Mouse (Mus musculus): Measurements from ENCODE around the gene Il27ra.
"Not testable (repeated sequence)": the region's sequence is repeated elsewhere in the genome, so short reads cannot be mapped to it uniquely, and the experiment has no call there.

The Il27ra gene

DNA sequence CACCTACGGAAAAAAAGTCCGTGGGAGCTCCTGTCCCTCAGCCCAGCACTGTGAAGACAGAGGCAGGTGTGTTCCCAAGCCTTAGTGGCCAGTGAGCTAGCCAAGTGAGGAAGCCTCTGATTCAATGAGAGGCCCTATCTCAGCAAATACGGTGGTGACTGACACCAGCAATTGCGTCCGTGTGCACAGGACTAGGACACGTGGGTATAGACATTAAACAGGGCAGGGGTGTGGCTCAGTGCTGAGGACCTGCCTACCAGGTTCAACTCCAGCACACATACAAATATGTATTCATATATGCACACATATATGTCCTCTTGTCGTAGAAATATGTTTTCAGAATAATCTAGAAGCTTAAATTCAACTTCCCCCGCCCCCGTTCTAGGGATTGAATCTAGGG is 22.7 kb downstream of the Il27ra start:
- DNase-seq (ENCODE audit: low read depth, low spot score): no peak

GRCm38 (mm10) chr8:84015833-84016232 is 26.6 kb downstream of the Il27ra start:
- no peak for DNase-seq (ENCODE audit: low read depth, low spot score)

DNA sequence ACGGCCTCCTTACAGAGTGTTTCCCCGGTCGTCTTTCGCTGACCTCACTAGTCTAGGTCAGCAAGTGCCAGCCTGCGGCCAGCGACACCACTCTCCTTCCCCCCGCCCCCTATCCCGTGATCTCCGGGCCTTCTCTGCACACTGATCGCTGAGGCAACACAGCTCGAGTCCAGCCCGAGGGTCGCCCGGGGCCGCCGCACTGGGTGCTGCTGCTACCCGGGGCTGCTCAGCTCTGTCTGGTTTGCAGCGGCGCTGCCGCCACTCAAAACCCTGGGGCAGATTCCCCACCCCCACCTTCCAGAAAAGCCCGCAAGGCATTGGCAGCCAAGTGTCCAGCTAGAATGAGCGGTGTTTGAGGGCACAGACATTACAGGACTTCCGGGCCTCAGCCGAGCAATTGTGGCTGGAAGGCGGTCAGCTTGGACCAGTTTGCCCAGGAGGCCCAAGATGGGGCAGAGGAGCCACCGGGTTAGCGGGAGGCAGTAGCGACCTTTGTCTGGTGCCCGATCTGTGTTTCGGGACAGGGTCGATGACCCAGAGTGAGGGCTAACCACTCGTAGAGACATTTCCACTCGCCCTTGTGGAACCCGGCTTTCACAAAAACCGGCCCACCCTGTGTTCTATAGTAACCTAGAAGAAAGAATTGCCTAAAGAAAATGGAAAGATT is 29.8 kb downstream of the Il27ra start:
- no peak for DNase-seq (ENCODE audit: low read depth, low spot score)

DNA sequence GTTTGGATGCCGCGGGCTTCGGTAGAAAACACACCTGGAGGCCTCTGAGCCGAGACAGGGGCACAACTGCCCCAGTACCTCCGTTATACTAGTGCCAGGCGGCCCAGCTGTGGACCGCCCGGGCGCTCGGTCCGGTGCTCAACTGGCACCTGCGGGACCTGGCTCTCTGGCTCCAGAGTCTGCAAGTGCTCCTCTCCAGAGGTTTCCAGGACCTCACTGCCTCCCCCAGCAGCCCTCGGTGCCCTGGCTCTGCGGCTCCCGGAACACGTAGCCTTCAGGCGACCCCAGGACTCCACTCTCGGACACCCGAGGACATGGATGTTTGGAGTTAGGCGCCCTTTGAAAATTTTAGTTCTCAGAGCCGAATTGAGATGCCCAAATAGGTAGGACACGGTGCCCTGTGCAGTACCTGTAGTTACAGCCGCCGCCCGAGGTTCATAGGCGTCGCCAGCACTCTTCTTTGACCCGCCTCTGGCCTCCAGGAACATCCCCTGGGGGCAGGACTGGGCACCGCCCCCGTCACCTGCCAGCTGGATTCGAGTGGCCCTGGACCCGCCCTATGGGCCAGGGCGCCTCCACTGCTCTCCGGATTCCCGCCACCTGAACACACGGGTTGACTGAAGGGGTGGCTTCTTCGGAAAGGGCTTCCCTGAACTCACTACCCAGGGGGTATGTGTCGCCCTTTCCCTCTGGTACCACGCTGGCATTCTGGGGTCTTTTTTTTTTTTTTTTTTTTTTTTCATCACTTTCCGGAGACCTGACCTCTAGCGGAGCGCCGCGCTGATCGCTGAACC is 30.5 kb downstream of the Il27ra start, which contains the start of gene 2210011C24Rik:
TSS of gene 2210011C24Rik (minus strand) at position 467 of the 794 bp plus-strand sequence.
- DNase-seq (ENCODE audit: low read depth, low spot score): peak; percentile 67

GRCm38 (mm10) chr8:84010625-84011611 is 31.5 kb downstream of the Il27ra start:
- DNase-seq (ENCODE audit: low read depth, low spot score): peak; percentile 82

GRCm38 (mm10) chr8:84009876-84010275 is 32.5 kb downstream of the Il27ra start:
- peak; percentile 79 for DNase-seq (ENCODE audit: low read depth, low spot score)

- DNase-seq (ENCODE audit: low read depth, low spot score): no peak
Observed at GRCm38 (mm10) chr8:84008362-84008761, 34.0 kb downstream of the Il27ra start.

DNA sequence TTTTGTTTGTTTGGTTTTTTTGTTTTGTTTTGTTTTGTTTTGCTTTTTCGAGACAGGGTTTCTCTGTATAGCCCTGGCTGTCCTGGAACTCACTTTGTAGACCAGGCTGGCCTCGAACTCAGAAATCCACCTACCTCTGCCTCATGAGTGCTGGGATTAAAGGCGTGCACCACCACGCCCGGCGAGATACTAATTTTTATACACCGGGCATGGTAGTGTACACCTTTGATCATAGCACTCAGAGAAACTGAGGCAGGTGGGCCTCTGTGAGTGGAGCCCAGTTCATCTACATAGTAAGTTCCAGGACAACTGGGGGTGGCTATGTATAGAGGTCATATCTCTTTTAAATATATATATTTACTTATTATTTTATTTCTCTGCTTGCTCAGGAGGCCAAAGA is 36.9 kb downstream of the Il27ra start:
- DNase-seq (ENCODE audit: low read depth, low spot score): not testable (repeated sequence)

DNA sequence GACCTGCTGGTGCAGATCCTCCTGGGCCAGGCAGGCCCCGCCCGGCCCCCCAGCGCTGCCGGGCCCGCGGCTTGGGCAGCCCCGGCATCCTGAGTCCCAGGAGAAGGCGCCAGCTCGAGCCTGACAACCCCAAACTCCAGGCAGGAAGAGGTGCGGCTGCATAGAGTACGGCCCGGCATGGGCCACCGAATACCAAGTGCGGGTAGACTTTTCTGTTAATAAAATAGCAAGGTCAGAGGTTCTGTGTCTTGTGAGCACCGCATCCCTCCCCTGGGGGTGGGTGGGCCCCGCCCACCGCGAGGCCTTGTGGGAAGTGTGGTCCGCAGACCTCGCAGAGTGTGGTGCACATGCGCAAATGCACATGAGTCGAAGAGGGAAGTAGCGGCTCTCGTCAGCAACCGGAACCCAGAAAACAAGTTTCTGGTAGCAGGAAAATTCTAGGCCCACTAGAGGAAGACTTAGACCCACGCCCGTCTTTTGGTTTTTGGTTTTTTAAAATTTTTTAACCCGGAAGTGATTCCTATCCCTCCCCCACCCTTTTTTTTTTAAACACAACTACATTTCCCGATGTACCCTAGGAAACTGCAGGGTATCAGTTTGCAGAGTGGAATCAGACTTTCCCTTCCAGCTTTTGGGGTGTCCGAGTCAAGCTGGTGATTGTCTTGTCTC is 37.7 kb downstream of the Il27ra start:
- DNase-seq (ENCODE audit: low read depth, low spot score): peak; percentile 98

- no peak for DNase-seq (ENCODE audit: low read depth, low spot score)
Observed at GRCm38 (mm10) chr8:84003612-84004246, 38.7 kb downstream of the Il27ra start.

GRCm38 (mm10) chr8:84002957-84003611 is 39.3 kb downstream of the Il27ra start:
- no peak for DNase-seq (ENCODE audit: low read depth, low spot score)

DNA sequence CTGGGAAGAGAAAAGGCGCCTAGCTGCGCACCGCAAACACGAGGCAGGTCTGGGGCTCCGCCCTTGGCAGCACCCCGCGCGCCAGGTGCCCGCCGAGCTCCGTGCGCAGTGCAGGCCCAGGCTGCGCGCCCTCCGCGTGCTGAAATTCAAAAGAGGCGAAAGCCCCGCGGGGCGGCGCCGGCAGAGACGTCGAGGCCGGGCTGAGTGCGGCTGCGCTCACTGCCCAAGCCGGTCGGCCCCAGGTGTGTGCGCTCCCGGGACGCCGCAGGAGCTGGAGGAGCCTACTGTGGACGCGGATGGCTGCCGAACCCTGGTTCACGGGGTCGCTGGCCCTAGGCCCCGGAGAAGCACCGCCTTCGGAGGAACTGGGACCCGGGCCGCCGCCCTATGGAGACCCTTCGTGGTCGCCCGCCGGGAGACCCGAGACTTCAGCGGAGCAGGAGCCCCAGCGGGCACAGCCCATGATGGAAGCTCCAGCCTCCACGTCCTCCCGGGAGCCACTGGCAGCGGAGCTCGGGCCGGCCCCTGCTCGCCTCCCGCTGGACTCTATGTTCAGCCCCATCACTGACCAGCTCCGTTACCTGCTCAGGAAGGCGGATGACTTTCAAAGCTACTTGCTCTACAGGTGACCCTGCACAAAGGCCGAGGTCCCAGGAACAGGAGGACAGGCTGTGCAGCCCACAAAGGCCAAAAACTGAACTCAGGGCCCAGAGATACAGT is 40.9 kb downstream of the Il27ra start, which contains the start of gene 1700067K01Rik:
TSS of gene 1700067K01Rik (plus strand) at position 222 of the 720 bp plus-strand sequence.
- DNase-seq (ENCODE audit: low read depth, low spot score): no peak

- no peak for DNase-seq (ENCODE audit: low read depth, low spot score)
Observed at GRCm38 (mm10) chr8:83999825-84000224, 42.6 kb downstream of the Il27ra start.

- DNase-seq (ENCODE audit: low read depth, low spot score): no peak
Observed at GRCm38 (mm10) chr8:83999057-83999705, 43.2 kb downstream of the Il27ra start.

DNA sequence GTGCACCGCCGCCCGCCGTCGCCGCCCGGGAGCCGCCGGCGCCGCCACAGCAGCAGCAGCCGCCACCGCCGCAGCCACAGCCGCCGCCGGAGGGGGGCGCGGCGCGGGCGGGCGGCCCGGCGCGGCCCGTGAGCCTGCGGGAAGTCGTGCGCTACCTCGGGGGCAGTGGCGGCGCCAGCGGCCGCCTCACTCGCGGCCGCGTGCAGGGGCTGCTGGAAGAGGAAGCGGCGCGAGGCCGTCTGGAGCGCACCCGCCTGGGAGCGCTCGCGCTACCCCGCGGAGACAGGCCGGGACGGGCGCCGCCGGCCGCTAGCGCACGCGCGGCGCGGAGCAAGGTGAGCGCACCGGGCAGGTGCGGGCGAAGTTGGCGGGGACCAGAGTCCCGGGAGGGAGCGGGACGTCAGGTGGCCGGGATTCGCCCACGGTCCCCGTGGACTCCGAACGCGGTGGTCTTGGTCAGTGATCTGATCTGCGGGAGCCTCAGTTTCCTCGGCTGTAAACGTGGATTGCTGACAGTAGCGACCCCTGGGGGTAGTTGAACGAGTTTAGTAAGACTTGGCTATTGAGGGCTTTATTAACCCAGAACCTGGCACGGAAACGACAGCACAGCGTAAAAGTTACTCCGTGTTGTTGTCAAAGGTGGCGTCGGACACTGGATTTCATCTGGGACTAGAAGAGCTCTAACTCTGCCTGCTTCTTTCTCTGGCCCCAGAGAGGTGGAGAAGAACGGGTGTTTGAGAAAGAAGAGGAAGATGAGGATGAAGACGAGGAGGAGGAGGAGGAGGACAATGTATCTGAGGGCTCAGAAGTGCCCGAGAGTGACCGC is 43.9 kb downstream of the Il27ra start:
- peak; percentile 84 for DNase-seq (ENCODE audit: low read depth, low spot score)

- peak; percentile 72 for DNase-seq (ENCODE audit: low read depth, low spot score)
Observed at GRCm38 (mm10) chr8:83997511-83998141, 44.8 kb downstream of the Il27ra start, which contains the start of gene Samd1. Gene Samd1 (plus strand): TSS chr8:83997672.

Data from CD4-positive helper T cell, adult 2 months (primary cell).